ENCODE assay signal across 13 mouse cellular contexts in genomic region chr17:78254256-78254655, GRCm38 (mm10). TPM values are rescaled to one million over a fixed set of nuclear protein-coding genes. Genes with fewer than 3 reads are reported as not detected.
DNase-seq lines count a peak whose midpoint lies in the region; ATAC-seq and TF ChIP-seq lines count a peak whose summit lies in the region.
"Had no signal": no experiment of that assay in that cellular context is flagged by ENCODE, and none has a peak within 500 bp of the region (broad histone marks: within the 10 kb centered on the region; RNA-seq: fewer than 3 reads in every experiment).

No protein-coding gene starts in this region.

- no peak overlapping the region for H3K9ac ChIP-seq in CH12.LX (ENCODE audit: insufficient read depth, low read depth)
- H3K9ac ChIP-seq in forebrain, embryonic 16.5 days (replicated peaks; ENCODE audit: low read depth, low read length): no peak overlapping the region
- H3K9ac ChIP-seq: embryonic facial prominence, embryonic 15.5 days; liver, embryonic 14.5 days had no signal

- peaks cover 54% of the 10 kb centered on the region for H3K79me2 ChIP-seq in CH12.LX (replicated peaks; ENCODE audit: control insufficient read depth, extremely low read depth, insufficient read depth, poor library complexity, severe bottlenecking)

- 67% methylated on average over 8 of the region's 8 CpGs for WGBS in forebrain, embryonic 16.5 days

- no peak overlapping the region for H3K4me2 ChIP-seq in CH12.LX (ENCODE audit: insufficient read depth, low read depth, poor library complexity, severe bottlenecking)
- no peak overlapping the region for H3K4me2 ChIP-seq in forebrain, embryonic 16.5 days (ENCODE audit: low read length)
- H3K4me2 ChIP-seq: embryonic facial prominence, embryonic 15.5 days had no signal

- H3K27me3 ChIP-seq in CH12.LX (replicated peaks): no peaks in the 10 kb centered on the region
- H3K27me3 ChIP-seq in forebrain, embryonic 16.5 days (replicated peaks; ENCODE audit: control insufficient read depth, insufficient read depth, low read length): no peaks in the 10 kb centered on the region
- H3K27me3 ChIP-seq in megakaryocyte, embryonic 14.5 days (replicated peaks): no peaks in the 10 kb centered on the region
- H3K27me3 ChIP-seq: embryonic facial prominence, embryonic 15.5 days had no signal

- peaks cover 6% of the 10 kb centered on the region for H3K9me3 ChIP-seq in CH12.LX (replicated peaks; ENCODE audit: low read length)
- H3K9me3 ChIP-seq in forebrain, embryonic 16.5 days (ENCODE audit: control insufficient read depth, low read length): no peaks in the 10 kb centered on the region
- no peaks in the 10 kb centered on the region for H3K9me3 ChIP-seq in megakaryocyte, embryonic 14.5 days
- H3K9me3 ChIP-seq: embryonic facial prominence, embryonic 15.5 days had no signal

- in situ Hi-C loops in CH12.LX (cut with MboI; ENCODE audit: low pct_ligation_motif_present, low pct_unique_long_range_greater_than_20kb, low sequenced_read_pairs): no loop called here

- ATAC-seq in forebrain, embryonic 16.5 days: peak; percentile 65; the same call in 1 of the 2 replicates

- intact Hi-C loops in gastrocnemius, postnatal 14 days (cut with DNase I; ENCODE audit: low total_unique reads): no loop called here

- no peak for TF ChIP-seq EP300 in CH12.LX (IDR thresholded peaks at IDR 0.05; ENCODE audit: low read length)

- DNase-seq in gastrocnemius, postnatal 14 days: peak; percentile 15
- no peak for DNase-seq in gastrocnemius, postnatal 4 days (ENCODE audit: low spot score in 2 of 2)
- DNase-seq in CH12.LX (ENCODE audit: extremely low read depth): no peak
- no peak for DNase-seq in urinary bladder, postnatal 10 days (ENCODE audit: low spot score)
- DNase-seq in right cerebral cortex, postnatal 36 days (ENCODE audit: low spot score in 2 of 2): no peak
- DNase-seq in yolk sac, embryonic 10.5 days (ENCODE audit: low spot score): no peak
- DNase-seq: heart, postnatal 36 days had no signal

- peak overlapping the region; percentile 56 for H3K27ac ChIP-seq in CH12.LX (ENCODE audit: insufficient read depth, low read depth)
- no peak overlapping the region for H3K27ac ChIP-seq in forebrain, embryonic 16.5 days (ENCODE audit: low read length)
- H3K27ac ChIP-seq: embryonic facial prominence, embryonic 15.5 days; kidney, postnatal 0 days; left cerebral cortex, adult 2 months; liver, embryonic 14.5 days had no signal

- peaks cover 13 to 58% of the 10 kb centered on the region in 2 experiments for H3K36me3 ChIP-seq in CH12.LX (replicated peaks in 1 of 2; ENCODE audit: control insufficient read depth in 1 of 2, insufficient read depth in 1 of 2, low read length in 1 of 2)
- no peaks in the 10 kb centered on the region for H3K36me3 ChIP-seq in forebrain, embryonic 16.5 days (ENCODE audit: control insufficient read depth, insufficient read depth)
- peaks cover 12% of the 10 kb centered on the region for H3K36me3 ChIP-seq in megakaryocyte, embryonic 14.5 days (replicated peaks; ENCODE audit: low read length)
- H3K36me3 ChIP-seq: embryonic facial prominence, embryonic 15.5 days had no signal

- H3K4me3 ChIP-seq in CH12.LX (replicated peaks in 1 of 3; ENCODE audit: low read depth in 2 of 3, low read length in 2 of 3, poor library complexity in 1 of 3): peak overlapping the region in 1 of 3 experiments; percentile 41
- H3K4me3 ChIP-seq in forebrain, embryonic 16.5 days (replicated peaks; ENCODE audit: low read length): no peak overlapping the region
- H3K4me3 ChIP-seq in megakaryocyte, embryonic 14.5 days (replicated peaks): peak overlapping the region; percentile 74
- H3K4me3 ChIP-seq: embryonic facial prominence, embryonic 15.5 days; left cerebral cortex, adult 2 months had no signal

- no peak for TF ChIP-seq POLR2A in CH12.LX (IDR thresholded peaks at IDR 0.05; ENCODE audit: low read depth, low read length)

- dilution Hi-C loops in CH12.LX (cut with MboI; ENCODE audit: extremely low pct_ligation_motif_present, extremely low pct_unique_long_range_greater_than_20kb, low sequenced_read_pairs): no loop called here

- TF ChIP-seq CTCF in CH12.LX (conservative IDR thresholded peaks at IDR 0.05 in 1 of 2, IDR thresholded peaks at IDR 0.05 in 1 of 2; ENCODE audit: low read depth in 2 of 2, low read length in 2 of 2): no peak

- no peak for TF ChIP-seq RAD21 in CH12.LX (IDR thresholded peaks at IDR 0.05; ENCODE audit: low read depth, low read length)

- H3K4me1 ChIP-seq in CH12.LX (ENCODE audit: control insufficient read depth in 1 of 2, insufficient read depth in 2 of 2): peaks cover 19 to 56% of the 10 kb centered on the region in 2 experiments
- H3K4me1 ChIP-seq in forebrain, embryonic 16.5 days (replicated peaks; ENCODE audit: control insufficient read depth, insufficient read depth, low read length): peaks cover 7% of the 10 kb centered on the region
- H3K4me1 ChIP-seq in megakaryocyte, embryonic 14.5 days: peaks cover 25% of the 10 kb centered on the region

TF ChIP-seq in CH12.LX, 34 proteins besides CTCF, POLR2A, EP300 and RAD21:
- no peak for TF ChIP-seq TCF12 (IDR thresholded peaks at IDR 0.05; ENCODE audit: low read depth, low read length)
- TF ChIP-seq GABPA (IDR thresholded peaks at IDR 0.05; ENCODE audit: insufficient replicate concordance, low read depth, low read length): no peak
- TF ChIP-seq TBP (conservative IDR thresholded peaks at IDR 0.05; ENCODE audit: low read depth, low read length): no peak
- no peak for TF ChIP-seq MXI1 (IDR thresholded peaks at IDR 0.05; ENCODE audit: low read depth, low read length)
- no peak for TF ChIP-seq MAZ (IDR thresholded peaks at IDR 0.05; ENCODE audit: low read depth, low read length)

RNA-seq across cellular contexts. Expression of gene Crim1, which starts 54.2 kb away (rescaled TPM):
- 10 to 100 TPM; 19.3 to 20.1 TPM for total RNA-seq in gastrocnemius, postnatal 14 days (2021)
- total RNA-seq in gastrocnemius, postnatal 4 days (2021): 10 to 100 TPM; 21.1 to 26.8 TPM
- total RNA-seq in CH12.LX (2012; rRNA removed) (47.3 and 72.8 TPM in 2 replicates), CH12.LX (2014; rRNA removed) (14.1 and 15.2 TPM in 2 replicates)
- polyA plus RNA-seq in CH12.LX (2012; ENCODE audit: insufficient read length, low read depth): 21.9 and 26.3 TPM in 2 replicates
- polyA plus RNA-seq in forebrain, embryonic 16.5 days (2015; fragmentation: Nextera tagmentation; extraction: Ambion mirVana): 7.8 and 9.9 TPM in 2 replicates
- polyA plus RNA-seq in megakaryocyte, embryonic 14.5 days (2012; ENCODE audit: insufficient read depth, low replicate concordance): 3.2 and 6.9 TPM in 2 replicates
